Comparison of ENCODE assay signal across 30 mouse cellular contexts in the genomic region with DNA sequence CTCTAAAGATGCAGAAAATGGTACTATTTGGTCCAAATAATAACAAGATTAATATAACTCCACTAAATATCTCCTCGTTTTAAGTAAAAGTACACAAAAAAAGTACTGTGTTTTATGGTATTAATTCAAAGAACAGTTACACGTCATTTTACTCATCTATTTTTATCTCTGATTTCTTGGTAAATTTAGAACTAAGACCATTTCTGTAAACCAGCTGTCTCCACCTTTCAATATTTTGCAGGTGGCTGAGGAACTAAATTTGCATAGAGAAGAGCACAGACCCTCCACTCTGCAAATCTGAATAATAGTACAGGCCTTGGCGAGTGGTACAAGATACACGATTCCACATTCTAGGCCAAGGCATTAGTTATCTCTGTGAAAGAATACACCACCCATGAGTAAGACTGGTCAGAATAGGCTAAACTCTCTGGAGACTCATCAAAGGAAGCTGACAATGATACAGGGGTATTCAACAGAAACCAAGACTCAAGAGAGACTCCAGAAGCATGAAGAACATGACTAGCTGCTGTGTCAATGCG.
"Had no signal": no experiment of that assay in that cellular context is flagged by ENCODE, and none has a peak within 500 bp of the region (broad histone marks: within the 10 kb centered on the region; RNA-seq: fewer than 3 reads in every experiment).

No protein-coding gene starts in this region.

- H3K9ac ChIP-seq: limb, embryonic 12.5 days; limb, embryonic 13.5 days; limb, embryonic 15.5 days; liver, embryonic 12.5 days; liver, embryonic 13.5 days; liver, embryonic 14.5 days; liver, embryonic 15.5 days; liver, postnatal 0 days; lung, embryonic 14.5 days; lung, embryonic 15.5 days; midbrain, embryonic 12.5 days; midbrain, embryonic 13.5 days had no signal

- H3K4me2 ChIP-seq: limb, embryonic 12.5 days; limb, embryonic 13.5 days; limb, embryonic 15.5 days; liver, embryonic 11.5 days; liver, embryonic 12.5 days; liver, embryonic 13.5 days; liver, embryonic 15.5 days; lung, embryonic 14.5 days; lung, embryonic 15.5 days; midbrain, embryonic 12.5 days; midbrain, embryonic 13.5 days had no signal

- DNase-seq: left cerebral cortex, postnatal 4 days; liver; liver, embryonic 13.5 days; liver, postnatal 0 days; lung, adult 18-20 months; lung, adult 2 months; lung, embryonic 14.5 days; lung, postnatal 10 days; lung, postnatal 14 days; lung, postnatal 36 days; lung, postnatal 4 days; midbrain, embryonic 14.5 days had no signal

- H3K27me3 ChIP-seq: limb, embryonic 12.5 days; limb, embryonic 13.5 days; limb, embryonic 15.5 days; liver, embryonic 12.5 days; liver, embryonic 13.5 days; liver, embryonic 15.5 days; lung, embryonic 15.5 days; megakaryocyte, embryonic 14.5 days; midbrain, embryonic 12.5 days; midbrain, embryonic 13.5 days had no signal

- H3K9me3 ChIP-seq: limb, embryonic 10.5 days; limb, embryonic 13.5 days; limb, embryonic 15.5 days; liver, embryonic 12.5 days; liver, embryonic 13.5 days; liver, embryonic 15.5 days; lung, embryonic 15.5 days; megakaryocyte, embryonic 14.5 days; midbrain, embryonic 10.5 days; midbrain, embryonic 12.5 days; midbrain, embryonic 13.5 days had no signal

- H3K27ac ChIP-seq: left cerebral cortex, adult 2 months; limb, embryonic 10.5 days; limb, embryonic 12.5 days; limb, embryonic 13.5 days; limb, embryonic 15.5 days; liver, embryonic 12.5 days; liver, embryonic 13.5 days; liver, embryonic 14.5 days; liver, embryonic 15.5 days; lung, embryonic 15.5 days; macrophage; midbrain, embryonic 10.5 days; midbrain, embryonic 12.5 days; midbrain, embryonic 13.5 days had no signal

- H3K36me3 ChIP-seq: limb, embryonic 10.5 days; limb, embryonic 12.5 days; limb, embryonic 13.5 days; limb, embryonic 15.5 days; liver, embryonic 12.5 days; liver, embryonic 13.5 days; liver, embryonic 15.5 days; lung, embryonic 15.5 days; midbrain, embryonic 10.5 days; midbrain, embryonic 12.5 days; midbrain, embryonic 13.5 days had no signal

- ATAC-seq: liver, embryonic 12.5 days; liver, postnatal 0 days; lung, postnatal 0 days; midbrain, embryonic 13.5 days; midbrain, embryonic 16.5 days had no signal

- H3K4me3 ChIP-seq: left cerebral cortex, adult 2 months; limb, embryonic 10.5 days; limb, embryonic 12.5 days; limb, embryonic 13.5 days; limb, embryonic 15.5 days; liver, embryonic 12.5 days; liver, embryonic 13.5 days; liver, embryonic 15.5 days; lung, embryonic 15.5 days; megakaryocyte, embryonic 14.5 days; midbrain, embryonic 10.5 days; midbrain, embryonic 12.5 days; midbrain, embryonic 13.5 days; myocyte had no signal

- H3K4me1 ChIP-seq: limb, embryonic 10.5 days; limb, embryonic 12.5 days; limb, embryonic 15.5 days; liver, embryonic 12.5 days; liver, embryonic 13.5 days; liver, embryonic 15.5 days; lung, embryonic 15.5 days; megakaryocyte, embryonic 14.5 days; midbrain, embryonic 10.5 days; midbrain, embryonic 12.5 days; midbrain, embryonic 13.5 days had no signal
